Mouse (Mus musculus): ENCODE measurements at regions not wholly inside any gene's neighbourhood (a gene's known extent, or its start where the extent isn't known, plus 50 kb on each side); places are given as distances from the start of the nearest gene placed in this dataset.

GRCm38 (mm10) chr15:97465366-97465765, 218.3 kb upstream of the Amigo2 start:
- Histone ChIP-seq H3K9ac (replicated peaks; ENCODE audit: low read length) (no peak overlapping the region), H3K36me3 (ENCODE audit: control insufficient read depth, insufficient read depth, low read length) (no peaks in the 10 kb centered on the region), H3K4me2 (ENCODE audit: low read length) (no peak overlapping the region), H3K27me3 (ENCODE audit: control insufficient read depth, insufficient read depth, low read length) (no peaks in the 10 kb centered on the region), H3K27ac (replicated peaks; ENCODE audit: low read depth, low read length) (no peak overlapping the region), H3K4me3 (replicated peaks; ENCODE audit: low read depth, low read length) (no peak overlapping the region), H3K4me1 (ENCODE audit: control insufficient read depth, insufficient read depth, low read length) (no peaks in the 10 kb centered on the region), H3K9me3 (ENCODE audit: control insufficient read depth, low read length) (no peaks in the 10 kb centered on the region)
- no peak for ATAC-seq (ENCODE audit: low FRiP score, low TSS enrichment)
- DNase-seq = no peak
- 95% methylated on average over 8 of the region's 8 CpGs for WGBS

GRCm38 (mm10) chr15:97464737-97465136, 217.7 kb upstream of the Amigo2 start:
- Histone ChIP-seq H3K4me3 (replicated peaks; ENCODE audit: low read depth, low read length) (no peak overlapping the region), H3K9me3 (ENCODE audit: control insufficient read depth, low read length) (no peaks in the 10 kb centered on the region), H3K36me3 (ENCODE audit: control insufficient read depth, insufficient read depth, low read length) (no peaks in the 10 kb centered on the region), H3K4me1 (ENCODE audit: control insufficient read depth, insufficient read depth, low read length) (no peaks in the 10 kb centered on the region), H3K9ac (replicated peaks; ENCODE audit: low read length) (no peak overlapping the region), H3K27me3 (ENCODE audit: control insufficient read depth, insufficient read depth, low read length) (no peaks in the 10 kb centered on the region), H3K27ac (replicated peaks; ENCODE audit: low read depth, low read length) (no peak overlapping the region), H3K4me2 (ENCODE audit: low read length) (no peak overlapping the region)
- 92% methylated on average over 9 of the region's 9 CpGs for WGBS
- ATAC-seq (ENCODE audit: low FRiP score, low TSS enrichment) (no peak), DNase-seq (no peak)

- DNase-seq (no peak), ATAC-seq (ENCODE audit: low FRiP score, low TSS enrichment) (no peak)
- H3K4me3 ChIP-seq (replicated peaks; ENCODE audit: low read depth, low read length) = no peak overlapping the region
- no peaks in the 10 kb centered on the region for H3K9me3 ChIP-seq (ENCODE audit: control insufficient read depth, low read length)
- H3K9ac ChIP-seq (replicated peaks; ENCODE audit: low read length) = no peak overlapping the region
- H3K4me2 ChIP-seq (ENCODE audit: low read length) = no peak overlapping the region
- H3K27me3 ChIP-seq (ENCODE audit: control insufficient read depth, insufficient read depth, low read length) = no peaks in the 10 kb centered on the region
- no peaks in the 10 kb centered on the region for H3K4me1 ChIP-seq (ENCODE audit: control insufficient read depth, insufficient read depth, low read length)
- H3K27ac ChIP-seq (replicated peaks; ENCODE audit: low read depth, low read length) = no peak overlapping the region
- 92% methylated on average over 2 of the region's 2 CpGs for WGBS
- no peaks in the 10 kb centered on the region for H3K36me3 ChIP-seq (ENCODE audit: control insufficient read depth, insufficient read depth, low read length)
Observed at GRCm38 (mm10) chr15:97462587-97462986, 215.5 kb upstream of the Amigo2 start.

GRCm38 (mm10) chr15:97462006-97462405, 214.9 kb upstream of the Amigo2 start:
- DNase-seq = no peak
- Histone ChIP-seq H3K4me2 (ENCODE audit: low read length) (no peak overlapping the region), H3K27ac (replicated peaks; ENCODE audit: low read depth, low read length) (no peak overlapping the region), H3K27me3 (ENCODE audit: control insufficient read depth, insufficient read depth, low read length) (no peaks in the 10 kb centered on the region), H3K4me3 (replicated peaks; ENCODE audit: low read depth, low read length) (no peak overlapping the region), H3K4me1 (ENCODE audit: control insufficient read depth, insufficient read depth, low read length) (no peaks in the 10 kb centered on the region), H3K9me3 (ENCODE audit: control insufficient read depth, low read length) (no peaks in the 10 kb centered on the region), H3K36me3 (ENCODE audit: control insufficient read depth, insufficient read depth, low read length) (no peaks in the 10 kb centered on the region), H3K9ac (replicated peaks; ENCODE audit: low read length) (no peak overlapping the region)
- 91% methylated on average over 7 of the region's 7 CpGs for WGBS
- no peak for ATAC-seq (ENCODE audit: low FRiP score, low TSS enrichment)

GRCm38 (mm10) chr15:97461060-97461459, 214.0 kb upstream of the Amigo2 start:
- ATAC-seq (ENCODE audit: low FRiP score, low TSS enrichment) (no peak), DNase-seq (no peak)
- H3K36me3 ChIP-seq (ENCODE audit: control insufficient read depth, insufficient read depth, low read length) = no peaks in the 10 kb centered on the region
- H3K9ac ChIP-seq (replicated peaks; ENCODE audit: low read length) = no peak overlapping the region
- H3K27ac ChIP-seq (replicated peaks; ENCODE audit: low read depth, low read length) = no peak overlapping the region
- no peaks in the 10 kb centered on the region for H3K27me3 ChIP-seq (ENCODE audit: control insufficient read depth, insufficient read depth, low read length)
- WGBS = 78% methylated on average over 7 of the region's 7 CpGs
- no peaks in the 10 kb centered on the region for H3K9me3 ChIP-seq (ENCODE audit: control insufficient read depth, low read length)
- no peaks in the 10 kb centered on the region for H3K4me1 ChIP-seq (ENCODE audit: control insufficient read depth, insufficient read depth, low read length)
- no peak overlapping the region for H3K4me2 ChIP-seq (ENCODE audit: low read length)
- H3K4me3 ChIP-seq (replicated peaks; ENCODE audit: low read depth, low read length) = no peak overlapping the region

- H3K9me3 ChIP-seq (ENCODE audit: control insufficient read depth, low read length) = no peaks in the 10 kb centered on the region
- H3K4me2 ChIP-seq (ENCODE audit: low read length) = no peak overlapping the region
- DNase-seq (no peak), ATAC-seq (ENCODE audit: low FRiP score, low TSS enrichment) (no peak)
- no peaks in the 10 kb centered on the region for H3K27me3 ChIP-seq (ENCODE audit: control insufficient read depth, insufficient read depth, low read length)
- H3K4me3 ChIP-seq (replicated peaks; ENCODE audit: low read depth, low read length) = no peak overlapping the region
- no peak overlapping the region for H3K27ac ChIP-seq (replicated peaks; ENCODE audit: low read depth, low read length)
- WGBS = 91% methylated on average over 7 of the region's 7 CpGs
- no peak overlapping the region for H3K9ac ChIP-seq (replicated peaks; ENCODE audit: low read length)
- no peaks in the 10 kb centered on the region for H3K4me1 ChIP-seq (ENCODE audit: control insufficient read depth, insufficient read depth, low read length)
- H3K36me3 ChIP-seq (ENCODE audit: control insufficient read depth, insufficient read depth, low read length) = no peaks in the 10 kb centered on the region
Observed at GRCm38 (mm10) chr15:97460360-97460719, 213.3 kb upstream of the Amigo2 start.

- no peaks in the 10 kb centered on the region for H3K4me1 ChIP-seq (ENCODE audit: control insufficient read depth, insufficient read depth, low read length)
- H3K36me3 ChIP-seq (ENCODE audit: control insufficient read depth, insufficient read depth, low read length) = no peaks in the 10 kb centered on the region
- H3K9me3 ChIP-seq (ENCODE audit: control insufficient read depth, low read length) = no peaks in the 10 kb centered on the region
- DNase-seq = no peak
- no peak overlapping the region for H3K4me2 ChIP-seq (ENCODE audit: low read length)
- H3K4me3 ChIP-seq (replicated peaks; ENCODE audit: low read depth, low read length) = no peak overlapping the region
- H3K9ac ChIP-seq (replicated peaks; ENCODE audit: low read length) = no peak overlapping the region
- no peaks in the 10 kb centered on the region for H3K27me3 ChIP-seq (ENCODE audit: control insufficient read depth, insufficient read depth, low read length)
- WGBS = 90% methylated on average over 19 of the region's 19 CpGs
- H3K27ac ChIP-seq (replicated peaks; ENCODE audit: low read depth, low read length) = no peak overlapping the region
- ATAC-seq (ENCODE audit: low FRiP score, low TSS enrichment) = no peak
Observed at GRCm38 (mm10) chr15:97459606-97460359, 212.7 kb upstream of the Amigo2 start.

GRCm38 (mm10) chr15:97458748-97459221, 211.7 kb upstream of the Amigo2 start:
- no peaks in the 10 kb centered on the region for H3K36me3 ChIP-seq (ENCODE audit: control insufficient read depth, insufficient read depth, low read length)
- H3K9me3 ChIP-seq (ENCODE audit: control insufficient read depth, low read length) = no peaks in the 10 kb centered on the region
- H3K4me3 ChIP-seq (replicated peaks; ENCODE audit: low read depth, low read length) = no peak overlapping the region
- peak overlapping the region; percentile 20; the same call in 1 of the 2 replicates for H3K4me2 ChIP-seq (ENCODE audit: low read length)
- no peak overlapping the region for H3K9ac ChIP-seq (replicated peaks; ENCODE audit: low read length)
- H3K27ac ChIP-seq (replicated peaks; ENCODE audit: low read depth, low read length) = no peak overlapping the region
- no peaks in the 10 kb centered on the region for H3K27me3 ChIP-seq (ENCODE audit: control insufficient read depth, insufficient read depth, low read length)
- 64% methylated on average over 11 of the region's 11 CpGs for WGBS
- DNase-seq (no peak), ATAC-seq (ENCODE audit: low FRiP score, low TSS enrichment) (no peak)
- H3K4me1 ChIP-seq (ENCODE audit: control insufficient read depth, insufficient read depth, low read length) = no peaks in the 10 kb centered on the region

- H3K4me3 ChIP-seq (replicated peaks; ENCODE audit: low read depth, low read length) = no peak overlapping the region
- no peak overlapping the region for H3K9ac ChIP-seq (replicated peaks; ENCODE audit: low read length)
- no peaks in the 10 kb centered on the region for H3K36me3 ChIP-seq (ENCODE audit: control insufficient read depth, insufficient read depth, low read length)
- WGBS = 37% methylated on average over 17 of the region's 17 CpGs
- no peaks in the 10 kb centered on the region for H3K27me3 ChIP-seq (ENCODE audit: control insufficient read depth, insufficient read depth, low read length)
- H3K4me1 ChIP-seq (ENCODE audit: control insufficient read depth, insufficient read depth, low read length) = no peaks in the 10 kb centered on the region
- H3K27ac ChIP-seq (replicated peaks; ENCODE audit: low read depth, low read length) = no peak overlapping the region
- ATAC-seq (ENCODE audit: low FRiP score, low TSS enrichment) = no peak
- no peak for DNase-seq
- peak overlapping the region; percentile 20 for H3K4me2 ChIP-seq (ENCODE audit: low read length)
- H3K9me3 ChIP-seq (ENCODE audit: control insufficient read depth, low read length) = no peaks in the 10 kb centered on the region
Observed at GRCm38 (mm10) chr15:97458139-97458747, 211.2 kb upstream of the Amigo2 start.

All from midbrain, embryonic 14.5 days (tissue).